Mouse (Mus musculus) R1 (cell line): Measurements from ENCODE around the gene Tlnrd1.
"Not testable (repeated sequence)": the region's sequence is repeated elsewhere in the genome, so short reads cannot be mapped to it uniquely, and the experiment has no call there.

Experiments
- DNase-seq: peaks from one replicate; pipeline ENCODE4 v3.0.0-alpha.2; 2018; ENCODE audit warnings: low read depth, low spot score

Tlnrd1 gene

DNA sequence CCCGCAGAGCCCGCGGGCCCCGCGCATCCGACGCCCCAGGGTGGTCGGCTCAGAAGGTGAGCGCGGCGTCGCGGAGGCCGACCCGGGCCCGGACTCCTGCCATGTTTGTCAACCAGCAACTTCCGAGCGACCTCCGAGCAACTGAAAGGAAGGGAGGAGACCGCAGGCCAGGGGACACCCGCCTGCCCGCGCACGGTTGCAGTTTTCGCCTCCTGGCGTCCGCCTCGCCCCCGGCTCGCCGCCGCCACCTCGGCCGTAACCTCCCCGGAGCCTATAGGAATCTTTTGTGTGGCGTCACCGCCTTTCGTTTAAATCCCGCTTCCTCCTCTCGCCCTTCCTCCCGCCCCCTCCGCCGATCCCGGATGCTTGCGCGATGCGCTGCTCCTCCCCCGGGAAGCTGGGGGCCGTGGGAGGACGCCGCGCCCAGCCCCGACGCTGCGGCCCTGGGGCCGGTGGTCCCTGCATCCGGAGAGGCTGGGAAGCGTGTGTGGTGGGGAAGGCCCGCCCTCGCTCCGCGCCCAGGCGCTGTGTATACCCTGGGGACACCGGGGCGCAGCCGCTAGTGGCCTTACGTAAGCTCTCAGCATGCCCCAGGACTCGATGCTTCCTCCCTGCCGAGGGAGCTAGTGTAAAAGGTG is at the start of gene Tlnrd1, which contains the start of gene Mesd:
TSS of gene Tlnrd1 (minus strand) at position 285 of the 638 bp plus-strand sequence.
TSS of gene Mesd (plus strand) at position 446 of the 638 bp plus-strand sequence.
- DNase-seq, result peak; percentile 92

DNA sequence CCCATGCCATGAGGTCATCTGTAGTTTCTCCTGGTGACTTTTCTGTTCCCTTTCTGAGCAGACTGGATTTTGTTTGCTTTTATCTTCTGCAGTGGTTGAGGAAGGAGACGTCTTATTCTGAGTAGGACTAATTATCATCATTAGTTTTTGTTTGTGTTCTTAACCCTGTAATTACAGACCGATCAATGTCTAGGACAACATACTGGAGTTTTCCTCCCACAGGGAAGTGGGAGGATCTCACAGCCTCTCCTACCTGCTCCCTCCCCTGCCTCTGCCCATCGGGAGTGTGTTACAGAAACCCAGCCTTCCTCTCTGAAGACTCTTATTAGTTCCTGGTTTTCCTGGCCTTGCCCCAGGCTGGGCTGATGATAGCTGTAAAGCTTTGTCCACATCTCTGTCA is 37.5 kb upstream of the Tlnrd1 start:
- DNase-seq, result no peak

DNA sequence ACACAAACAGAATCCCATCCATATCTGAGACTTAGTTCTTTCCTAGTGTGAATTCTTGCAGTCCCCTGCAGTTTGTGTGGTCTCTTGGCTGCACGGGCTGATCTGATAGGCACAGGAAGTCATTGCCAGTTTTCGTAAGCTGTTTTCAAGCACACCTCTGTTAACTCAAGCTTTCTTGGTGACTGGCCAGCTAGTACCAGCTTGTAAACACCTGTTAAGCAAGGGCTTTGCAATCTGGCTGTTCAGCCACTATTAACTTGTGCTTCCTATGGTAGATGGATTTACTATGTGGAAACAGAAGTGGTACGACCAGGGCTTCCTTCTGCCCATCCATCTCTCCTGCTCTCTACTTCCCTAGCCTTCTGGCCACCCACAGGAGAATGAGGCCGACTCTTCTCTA is 36.1 kb upstream of the Tlnrd1 start:
- no peak for DNase-seq

DNA sequence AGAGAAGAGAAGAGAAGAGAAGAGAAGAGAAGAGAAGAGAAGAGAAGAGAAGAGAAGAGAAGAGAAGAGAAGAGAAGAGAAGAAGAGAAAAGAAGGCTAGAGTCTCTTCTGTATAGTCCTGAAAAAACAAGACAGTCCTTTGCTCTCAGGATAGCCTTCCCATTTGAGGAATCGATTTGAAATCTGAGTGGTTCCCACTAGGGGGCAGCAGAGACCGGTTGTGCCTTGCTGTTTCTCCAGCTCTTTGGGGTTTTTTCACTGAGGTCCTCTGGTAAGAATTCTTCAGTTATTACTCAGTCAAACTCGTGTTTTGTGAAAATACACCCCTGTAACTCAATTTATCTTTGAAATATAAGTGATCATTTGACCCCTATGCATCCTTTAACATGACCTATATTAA is 30.5 kb upstream of the Tlnrd1 start:
- peak; percentile 80 for DNase-seq

DNA sequence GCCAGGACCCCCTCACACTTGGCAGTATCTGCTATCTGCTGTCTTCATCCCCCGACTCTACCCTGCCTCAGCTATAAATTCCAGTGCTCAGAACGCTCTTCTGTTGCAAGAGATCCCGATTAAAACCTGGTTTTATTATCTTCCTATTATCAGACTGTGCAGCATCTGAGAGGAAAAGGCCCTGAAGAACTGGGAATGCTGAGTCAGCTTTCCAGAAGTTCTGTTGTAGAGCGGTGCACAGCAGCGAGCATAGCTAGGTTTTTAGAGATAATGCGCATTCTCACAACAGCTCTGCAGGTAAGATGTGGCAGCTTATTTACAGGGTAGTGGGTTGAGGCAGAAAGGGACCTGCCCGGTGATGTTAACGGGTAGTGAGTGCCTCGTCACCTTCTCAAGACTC is 29.9 kb upstream of the Tlnrd1 start:
- DNase-seq, result no peak

DNA sequence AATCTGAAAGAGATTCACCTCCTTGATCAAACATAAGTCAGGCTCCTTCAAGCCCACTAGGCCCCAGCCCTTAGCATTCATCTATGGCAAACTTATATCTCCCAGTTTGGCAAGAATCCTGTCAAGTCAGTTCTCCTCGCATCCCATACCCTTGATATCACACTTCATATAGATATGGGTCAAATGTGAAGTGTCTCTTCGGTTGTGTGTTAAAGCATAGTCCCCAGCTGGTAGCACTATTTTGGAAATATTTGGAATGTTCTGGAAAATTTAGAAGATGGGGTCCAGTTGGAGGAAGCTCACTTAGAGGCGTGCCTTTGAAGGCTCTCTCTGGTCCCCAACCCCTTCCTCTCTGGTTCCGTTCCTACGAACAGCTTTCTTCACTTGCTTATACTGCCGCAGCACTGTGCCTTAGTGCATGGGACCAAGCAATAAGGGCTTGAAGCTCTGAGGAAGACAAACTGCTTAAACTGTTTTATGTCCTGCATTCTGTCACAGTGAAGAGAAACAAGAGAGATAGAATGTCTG is 29.4 kb upstream of the Tlnrd1 start:
- no peak for DNase-seq

DNA sequence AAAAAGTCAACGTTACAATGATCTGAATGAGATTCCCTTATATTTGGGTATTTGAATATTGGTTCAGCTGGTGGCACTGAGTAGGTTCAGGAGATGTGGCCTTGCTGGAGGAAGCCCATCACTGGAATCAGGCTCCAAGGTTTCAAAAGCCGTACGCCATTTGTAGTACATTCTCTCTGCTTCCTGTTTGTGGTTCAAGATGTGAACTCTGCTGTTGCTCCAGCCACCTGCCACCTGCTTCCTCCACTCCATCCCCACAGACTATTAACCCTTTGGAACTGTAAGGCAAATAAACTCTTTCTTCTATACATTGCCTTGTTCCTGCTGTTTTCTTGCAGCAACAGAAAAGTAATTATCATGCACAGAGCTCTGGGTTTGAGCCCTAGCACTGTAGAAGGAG is 27.8 kb upstream of the Tlnrd1 start:
- DNase-seq, result no peak

DNA sequence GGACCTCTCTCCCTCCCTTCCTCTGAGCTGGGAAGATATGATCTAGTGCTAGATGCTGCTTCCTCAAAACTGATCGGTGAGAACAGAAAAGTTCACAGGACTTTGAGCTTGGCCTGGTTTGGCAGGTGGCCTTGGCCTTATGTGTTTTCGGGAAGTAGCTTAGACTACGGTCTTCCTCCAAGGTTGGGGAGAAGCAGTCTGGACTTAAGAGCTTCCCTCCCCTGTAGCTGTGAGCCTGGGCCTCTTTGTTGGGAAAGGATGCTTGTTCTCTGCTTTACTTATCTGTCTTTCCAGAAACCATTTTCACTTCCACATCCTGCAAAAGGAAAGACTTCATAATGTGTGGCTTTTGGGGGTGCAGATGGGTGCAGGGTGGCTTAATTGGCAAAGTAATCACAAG is 20.7 kb upstream of the Tlnrd1 start:
- no peak for DNase-seq

DNA sequence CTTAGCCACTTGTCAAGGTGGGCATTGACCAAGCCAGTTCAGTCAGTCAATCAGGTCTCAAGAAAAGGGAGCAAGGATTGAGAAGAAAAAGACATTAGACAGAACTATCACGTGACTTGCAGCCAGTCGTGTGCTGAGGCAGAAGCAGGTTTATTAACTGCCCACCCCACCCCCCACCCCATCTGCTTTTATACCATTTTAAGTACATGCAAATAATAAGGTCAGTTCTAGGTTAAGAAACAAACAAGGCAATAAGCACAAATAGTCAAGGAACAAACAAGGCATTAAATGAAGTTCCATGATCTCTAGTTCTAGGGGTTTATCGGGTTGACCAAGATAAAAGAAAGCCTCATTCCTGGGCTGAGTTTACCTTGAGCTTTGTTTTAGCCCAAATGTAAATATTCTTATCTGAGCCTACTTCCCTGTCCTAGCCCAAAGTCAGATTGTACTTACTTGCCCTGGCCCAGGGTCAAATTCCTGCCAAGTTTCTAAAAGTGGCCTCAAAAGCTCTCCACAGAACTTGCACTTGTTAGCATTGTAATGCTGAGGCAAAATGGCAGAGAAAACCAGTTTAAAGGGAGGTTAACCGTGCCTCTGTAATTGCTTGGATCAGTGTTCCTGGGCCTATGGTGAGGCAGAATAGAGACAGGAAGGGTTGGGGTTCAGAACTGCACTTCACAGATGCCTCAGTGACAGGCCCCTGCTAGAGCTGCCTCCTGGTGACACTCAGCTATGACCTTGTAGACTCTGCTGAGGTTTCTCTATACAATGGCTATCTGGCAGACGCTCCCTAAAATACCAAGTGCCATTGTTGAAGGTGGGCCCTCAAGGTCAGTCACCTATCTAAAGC is 18.4 kb upstream of the Tlnrd1 start:
- DNase-seq, result peak; percentile 97

DNA sequence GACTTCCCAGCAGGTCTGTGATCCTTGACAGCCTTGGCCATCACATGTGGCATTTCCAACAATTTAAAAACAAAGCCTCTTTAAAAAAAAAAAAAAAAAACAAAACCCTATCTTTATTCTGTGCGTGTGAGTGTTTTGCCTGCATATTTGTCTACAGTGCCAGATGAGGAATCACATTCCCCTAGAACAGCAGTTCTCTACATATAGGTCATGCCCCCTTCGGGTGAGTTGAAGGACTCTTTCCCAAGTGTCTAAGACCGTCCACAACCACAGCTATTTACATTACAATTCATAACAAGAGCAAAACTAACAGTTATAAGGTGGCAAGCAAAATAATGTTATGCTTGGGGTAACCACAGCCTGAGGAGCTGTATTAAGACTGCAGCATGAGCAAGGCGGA is 17.3 kb upstream of the Tlnrd1 start:
- DNase-seq, result no peak

DNA sequence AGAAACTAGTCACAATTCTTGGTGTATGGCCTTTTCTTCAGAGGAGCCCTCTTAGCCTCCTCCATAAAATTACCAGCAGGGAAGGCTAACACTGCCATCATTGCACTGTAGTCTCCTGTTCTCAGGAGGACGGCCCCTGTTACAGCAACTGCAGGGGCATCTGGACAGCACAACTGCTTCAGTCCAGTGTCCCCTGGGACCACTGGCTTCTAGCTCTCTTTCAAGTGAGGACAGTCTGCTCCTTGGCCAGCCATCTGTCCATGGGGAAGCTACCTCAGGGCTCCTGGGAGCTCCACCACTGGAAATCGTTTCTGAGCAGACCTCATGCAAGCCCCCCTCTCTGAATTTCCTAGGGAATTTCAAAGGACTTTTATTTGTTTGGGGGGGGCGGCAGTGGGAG is 16.4 kb upstream of the Tlnrd1 start:
- DNase-seq, result no peak

DNA sequence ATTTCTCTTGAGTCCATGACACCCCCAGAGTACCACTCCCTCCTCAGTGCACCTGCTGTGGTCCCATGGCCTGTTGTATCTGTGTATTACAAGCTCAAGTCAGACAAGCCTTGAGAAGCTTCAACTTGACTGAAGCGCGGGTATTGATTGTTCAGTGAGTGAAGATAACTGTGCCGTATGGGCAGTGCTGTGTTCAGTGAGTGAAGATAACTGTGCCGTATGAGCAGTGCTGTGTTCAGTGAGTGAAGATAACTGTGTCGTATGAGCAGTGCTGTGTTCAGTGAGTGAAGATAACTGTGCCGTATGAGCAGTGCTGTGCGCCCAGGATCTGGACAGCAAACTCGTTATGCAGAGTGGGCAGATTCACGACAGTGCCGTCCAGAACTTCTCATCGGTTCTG is 14.2 kb upstream of the Tlnrd1 start:
- DNase-seq, result no peak

DNA sequence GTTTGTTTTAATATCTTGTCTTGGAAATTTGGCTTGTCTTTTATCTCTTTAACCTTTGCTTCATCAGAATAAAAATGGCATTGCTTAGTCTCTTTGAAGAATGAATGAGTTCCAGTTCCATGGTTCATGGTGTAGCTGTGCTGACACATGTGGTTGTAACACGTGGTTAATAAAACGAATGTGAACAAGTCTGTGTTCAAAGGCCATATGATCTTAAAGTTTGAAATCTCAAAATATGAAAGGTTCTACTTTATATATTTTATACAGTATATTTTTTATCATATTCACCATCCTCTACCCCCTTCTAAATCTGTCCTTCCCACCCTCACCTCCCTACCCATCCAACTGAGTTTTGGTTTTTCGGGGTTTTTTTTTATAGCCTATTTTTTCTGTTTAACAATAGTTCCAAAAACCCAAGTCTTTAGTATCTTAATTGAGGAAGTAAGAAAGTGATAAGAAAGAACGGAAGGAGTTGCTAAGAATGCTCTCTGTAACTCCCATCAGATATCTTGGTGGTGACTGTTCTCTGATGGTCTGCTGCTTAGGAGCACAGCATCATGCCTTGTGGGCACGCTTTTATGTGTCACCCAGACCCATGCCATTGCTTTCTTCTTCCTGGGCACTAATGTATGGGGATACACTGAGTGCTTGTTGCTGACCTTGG is 12.1 kb upstream of the Tlnrd1 start:
- DNase-seq, result no peak

DNA sequence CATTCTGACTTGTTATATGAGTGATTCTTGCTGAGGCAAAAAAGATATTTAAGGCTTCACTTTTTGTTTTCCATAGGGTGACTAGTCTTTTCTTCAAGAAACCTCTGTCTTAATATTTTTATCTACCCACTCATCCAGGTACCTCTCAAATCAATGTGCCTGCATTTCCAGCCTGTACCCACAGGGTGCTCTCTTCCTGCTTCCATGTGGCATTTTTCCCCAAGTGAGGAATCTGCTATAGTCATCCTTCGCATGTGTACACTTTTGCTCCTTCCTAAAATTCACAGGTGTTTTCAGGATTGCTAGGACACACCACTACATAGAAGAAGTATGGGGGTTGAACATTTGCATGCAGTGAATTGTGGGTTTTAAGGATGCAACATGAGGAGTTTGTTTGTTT is 10.2 kb upstream of the Tlnrd1 start:
- peak; percentile 37 for DNase-seq

DNA sequence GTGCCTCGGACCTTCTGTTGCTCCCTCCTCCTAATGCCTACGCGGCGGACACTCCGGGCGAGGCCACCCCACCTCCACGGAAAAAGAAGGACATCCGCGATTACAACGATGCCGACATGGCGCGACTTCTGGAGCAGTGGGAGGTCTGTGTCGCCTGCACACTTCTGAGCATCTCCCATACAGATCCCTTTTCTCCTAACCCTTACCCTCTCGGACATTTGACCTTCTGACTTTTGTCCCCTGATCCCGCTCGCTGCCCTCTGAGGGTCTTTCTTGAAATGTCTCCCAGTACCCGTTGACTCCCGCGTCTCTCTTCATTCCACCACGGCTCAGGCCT is 8.2 kb upstream of the Tlnrd1 start:
- DNase-seq, result no peak

DNA sequence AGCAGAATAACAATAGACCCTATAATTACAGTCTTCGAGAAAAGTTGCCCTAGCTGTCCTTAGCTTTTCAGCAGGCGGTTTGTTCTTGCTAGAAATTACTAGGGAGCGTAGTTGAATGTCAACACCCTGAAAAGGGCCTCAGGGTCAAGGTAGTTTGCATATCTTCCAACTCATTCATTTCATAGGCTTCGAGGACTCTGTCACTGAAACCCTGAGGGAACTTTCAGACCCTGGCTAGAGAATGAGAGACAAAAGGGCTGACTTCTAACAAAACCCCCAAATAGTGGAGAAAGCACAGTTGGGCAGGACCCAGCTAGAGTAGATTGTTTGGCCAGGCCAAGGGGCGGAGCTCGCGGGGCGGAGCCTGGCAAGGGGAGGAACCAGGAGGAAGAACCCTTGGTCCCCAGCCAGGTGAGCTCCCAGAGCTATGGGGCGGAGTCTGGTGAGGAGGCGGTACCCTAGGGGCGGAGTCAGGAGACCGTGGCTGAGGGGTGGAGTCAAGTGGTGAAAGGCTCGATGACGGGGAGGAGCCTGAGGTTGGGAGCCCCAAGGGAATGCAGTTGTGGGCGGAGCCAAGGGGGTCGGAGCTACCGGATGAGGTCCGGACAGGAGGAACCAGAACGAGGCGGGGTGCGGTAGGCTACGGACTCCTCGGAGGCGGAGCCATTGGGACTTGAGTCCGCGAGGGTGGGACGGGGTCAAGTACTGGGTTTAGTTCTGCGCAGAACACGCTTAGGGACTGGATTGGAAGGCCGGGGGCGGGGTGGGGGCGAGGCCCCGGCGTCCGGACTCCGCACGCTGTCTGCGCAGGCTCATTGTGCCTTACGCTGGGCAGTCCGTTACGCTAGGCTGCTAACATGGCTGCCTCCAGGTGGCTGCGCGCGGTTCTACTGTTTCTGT is 7.6 kb upstream of the Tlnrd1 start:
- DNase-seq, result peak; percentile 100

DNA sequence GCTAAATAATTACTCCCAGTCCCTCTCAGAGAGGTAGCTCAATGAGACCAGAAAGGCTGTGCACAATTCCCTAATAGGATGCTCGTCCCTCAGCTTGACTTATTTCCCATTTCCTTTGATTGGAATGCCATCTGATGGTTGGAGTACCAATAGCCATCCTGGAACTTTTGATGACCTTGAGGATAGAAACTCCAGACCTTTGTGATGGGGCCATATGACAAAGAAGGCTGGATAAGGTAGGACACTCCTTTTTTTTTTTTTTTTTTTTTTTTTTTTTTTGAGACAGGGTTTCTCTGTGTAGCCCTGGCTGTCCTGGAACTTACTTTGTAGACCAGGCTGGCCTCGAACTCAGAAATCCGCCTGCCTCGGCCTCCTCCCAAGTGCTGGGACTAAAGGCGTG is 5.8 kb upstream of the Tlnrd1 start:
- DNase-seq, result not testable (repeated sequence)

DNA sequence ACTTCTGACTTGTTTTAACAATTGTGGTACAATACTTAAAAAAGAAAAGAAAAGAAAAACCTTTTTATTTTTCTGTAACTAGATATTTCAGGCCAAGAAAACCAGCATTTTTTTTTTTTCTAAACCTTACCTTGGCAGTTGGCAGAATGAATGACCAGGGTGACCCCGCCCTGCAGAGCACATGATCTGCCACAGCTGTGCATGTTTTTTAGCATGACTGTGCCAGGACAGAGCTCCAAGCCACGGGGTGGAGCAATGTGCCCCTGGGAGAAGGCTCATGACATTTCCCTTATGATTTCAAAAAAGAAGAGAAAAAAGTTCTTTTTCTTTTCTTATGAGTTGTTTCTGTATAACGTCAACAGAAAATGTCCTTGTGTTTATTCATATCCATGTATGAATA is 5.3 kb upstream of the Tlnrd1 start:
- DNase-seq, result no peak

DNA sequence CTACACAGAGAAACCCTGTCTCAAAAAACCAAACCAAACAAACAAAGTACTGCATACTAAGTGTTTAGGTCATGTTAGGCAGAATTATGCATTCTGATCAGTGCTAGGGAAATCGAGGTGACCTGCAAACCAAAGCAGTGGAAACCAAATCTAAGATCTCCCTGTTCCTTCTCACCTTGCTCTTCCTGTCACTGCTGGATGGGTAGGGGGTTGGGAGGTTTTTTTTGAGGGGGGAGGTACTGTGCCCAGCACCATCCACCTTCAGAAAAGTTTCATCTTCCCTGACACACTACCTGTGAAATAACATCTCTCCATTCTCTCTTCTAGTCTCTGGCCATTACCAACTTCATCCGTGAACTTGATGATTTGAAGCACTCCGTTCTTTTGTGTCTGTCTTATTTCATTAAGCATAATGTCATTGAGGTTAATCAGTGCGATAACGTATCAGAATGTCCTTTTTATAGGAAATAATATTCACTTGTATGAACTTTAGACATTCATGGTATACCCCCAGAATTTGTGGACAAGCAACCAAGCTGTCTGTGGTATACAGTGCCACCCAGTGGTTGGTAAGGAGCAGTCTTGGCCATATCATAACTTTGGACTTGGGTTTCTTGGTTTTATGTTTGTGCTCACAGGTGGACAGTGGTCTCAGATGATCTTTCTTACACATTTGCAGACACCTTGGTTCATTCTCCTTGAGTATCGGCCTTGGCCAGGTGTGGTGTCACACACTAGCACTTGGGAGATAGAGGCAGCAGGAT is 2.4 kb upstream of the Tlnrd1 start:
- peak; percentile 57 for DNase-seq

DNA sequence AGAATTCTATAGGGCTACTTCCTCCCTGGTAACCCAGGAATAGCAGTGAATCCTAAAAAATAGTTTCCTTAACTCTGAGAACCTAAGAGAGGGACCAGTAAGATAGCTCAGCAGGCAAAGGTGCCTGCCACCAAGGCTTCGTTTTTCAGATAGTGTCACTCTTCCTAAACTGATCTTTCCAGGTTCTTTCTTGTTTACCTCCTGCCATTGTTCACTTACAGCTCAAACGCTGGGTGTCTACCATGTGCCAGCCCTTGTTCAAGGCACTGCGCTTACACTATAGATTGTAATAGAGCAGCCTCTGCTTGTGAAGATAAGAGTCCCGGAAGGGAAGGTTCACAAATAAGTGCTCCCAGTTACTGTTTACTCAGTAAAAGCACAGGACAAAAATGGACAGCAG is 1.7 kb upstream of the Tlnrd1 start:
- no peak for DNase-seq
